Mouse (Mus musculus): ENCODE results near the gene Rpp25l.

DNA sequence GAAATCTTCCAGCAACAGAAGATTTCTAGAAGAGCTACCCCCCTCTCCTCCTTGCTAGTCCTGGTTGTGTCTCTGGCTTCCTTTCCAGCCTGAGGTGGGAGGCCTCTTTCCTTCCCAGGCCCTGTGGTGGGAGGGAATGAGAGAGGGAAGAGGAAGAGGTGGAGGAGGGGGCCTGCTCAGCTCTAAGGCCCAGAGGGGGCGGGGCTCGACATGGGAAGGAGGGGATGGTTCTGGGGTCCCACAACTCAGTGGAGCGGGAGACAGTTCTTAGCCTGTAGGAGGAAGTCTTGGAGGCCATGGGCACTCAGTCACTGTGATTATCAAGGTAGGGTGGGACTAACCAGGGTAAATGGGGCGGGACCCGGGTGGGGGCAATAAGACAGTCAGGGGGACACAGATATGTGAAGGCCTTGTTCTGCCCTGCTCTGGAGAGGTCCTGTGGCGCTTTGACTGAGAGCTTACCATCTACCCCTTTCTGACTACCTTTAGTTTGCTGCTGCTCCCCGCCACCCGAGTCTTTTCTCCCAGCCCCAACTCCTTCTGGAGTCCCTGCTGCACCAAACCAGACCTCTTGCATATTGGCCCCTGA, 48.9 kb upstream of the Rpp25l start:
- TF ChIP-seq CTCF (IDR thresholded peaks at IDR 0.05; ENCODE audit: borderline replicate concordance, control insufficient read depth, extremely low read depth, insufficient read depth, low read length, poor library complexity) (no peak), POLR2A (IDR thresholded peaks at IDR 0.05; ENCODE audit: control insufficient read depth, extremely low read depth, insufficient read depth, low read length, poor library complexity) (no peak)
